Mouse (Mus musculus) lung, adult 2 months (tissue): ENCODE measurements around the gene Phyhipl. TPM values are rescaled to one million over a fixed set of nuclear protein-coding genes. Genes with fewer than 3 reads are reported as not detected.

ENCODE experiments used
- DNase-seq: peaks from one replicate; pipeline ENCODE4 v3.0.0; 2022
- H3K4me1 ChIP-seq: fragments of 200-500 bp; 2 replicates; pipeline ENCODE4 v1.6.1; 2011; ENCODE audit warnings: low read length; ENCODE audit not compliant: control insufficient read depth, insufficient read depth
- H3K4me3 ChIP-seq: fragments of 200-500 bp; replicated peaks from 2 replicates; pipeline ENCODE3; 2011; ENCODE audit warnings: low read depth, mild to moderate bottlenecking, control low read depth, low read length; ENCODE audit errors: extremely low read depth
- CTCF ChIP-seq: fragments of 200-500 bp; IDR thresholded peaks from 2 replicates; pipeline ENCODE4 v1.5.1; 2011; ENCODE audit warnings: mild to moderate bottlenecking, low read length, control low read depth; ENCODE audit not compliant: insufficient read depth
- POLR2A ChIP-seq: fragments of 200-500 bp; IDR thresholded peaks from 2 replicates; pipeline ENCODE4 v1.6.1; 2011; ENCODE audit warnings: low read depth, mild to moderate bottlenecking, control low read depth, low read length, borderline replicate concordance; ENCODE audit errors: extremely low read depth
- WGBS: fragments of 180-500 bp; shearing (Covaris S2); methylation state at CpG from one replicate; pipeline ENCODE4 v1.1.7; 2018; 5-methylcytosine and 5-hydroxymethylcytosine counted together
- polyA plus RNA-seq: library from polyadenylated mRNA; depleted of rRNA; stranded (reverse); fragments of >200 nt; gene quantifications from 2 replicates; pipeline ENCODE4 v1.2.3, GENCODE M21; 2012

The Phyhipl gene
- polyA plus RNA-seq, 1 experiment = 0.11 TPM

- Histone ChIP-seq H3K4me1 (peaks cover 2% of the 10 kb centered on the region; the same call in 1 of the 2 replicates), H3K4me3 (no peak overlapping the region)
- TF ChIP-seq POLR2A = no peak
- no peak for TF ChIP-seq CTCF
- WGBS = 75% methylated on average over 10 of the region's 10 CpGs
- no peak for DNase-seq
Observed at GRCm38 (mm10) chr10:70537694-70538093, 118.1 kb downstream of the Phyhipl start.

- no peak for DNase-seq
- no peak overlapping the region for H3K4me3 ChIP-seq
- peaks cover 2% of the 10 kb centered on the region; the same call in 1 of the 2 replicates for H3K4me1 ChIP-seq
- 91% methylated on average over 12 of the region's 12 CpGs for WGBS
- TF ChIP-seq POLR2A = no peak
- TF ChIP-seq CTCF = no peak
Observed at GRCm38 (mm10) chr10:70535401-70535800, 120.4 kb downstream of the Phyhipl start.

- TF ChIP-seq POLR2A (no peak), CTCF (no peak)
- Histone ChIP-seq H3K4me1 (peaks cover 2% of the 10 kb centered on the region; the same call in 1 of the 2 replicates), H3K4me3 (no peak overlapping the region)
- 93% methylated on average over 10 of the region's 10 CpGs for WGBS
- no peak for DNase-seq
Observed at GRCm38 (mm10) chr10:70534571-70534970, 121.2 kb downstream of the Phyhipl start.

GRCm38 (mm10) chr10:70533986-70534385 is 121.8 kb downstream of the Phyhipl start:
- no peak for TF ChIP-seq POLR2A
- DNase-seq = no peak
- Histone ChIP-seq H3K4me1 (peaks cover 2% of the 10 kb centered on the region; the same call in 1 of the 2 replicates), H3K4me3 (no peak overlapping the region)
- 77% methylated on average over 12 of the region's 12 CpGs for WGBS

GRCm38 (mm10) chr10:70533301-70533781 is 122.4 kb downstream of the Phyhipl start:
- Histone ChIP-seq H3K4me3 (no peak overlapping the region), H3K4me1 (peaks cover 2% of the 10 kb centered on the region; the same call in 1 of the 2 replicates)
- TF ChIP-seq POLR2A (no peak), CTCF (no peak)
- WGBS = 62% methylated on average over 8 of the region's 8 CpGs
- no peak for DNase-seq

- H3K4me3 ChIP-seq = no peak overlapping the region
- peaks cover 2% of the 10 kb centered on the region; the same call in 1 of the 2 replicates for H3K4me1 ChIP-seq
- DNase-seq = no peak
- WGBS = 82% methylated on average over 9 of the region's 9 CpGs
- TF ChIP-seq CTCF (no peak), POLR2A (no peak)
Observed at GRCm38 (mm10) chr10:70532249-70532648, 123.5 kb downstream of the Phyhipl start.

- TF ChIP-seq CTCF = no peak
- TF ChIP-seq POLR2A = no peak
- no peak for DNase-seq
- no peak overlapping the region for H3K4me3 ChIP-seq
- H3K4me1 ChIP-seq = peaks cover 2% of the 10 kb centered on the region; the same call in 1 of the 2 replicates
- 76% methylated on average over 12 of the region's 12 CpGs for WGBS
Observed at GRCm38 (mm10) chr10:70530185-70530823, 125.5 kb downstream of the Phyhipl start.

- peaks cover 6% of the 10 kb centered on the region; the same call in 1 of the 2 replicates for H3K4me1 ChIP-seq
- 27% methylated on average over 5 of the region's 5 CpGs for WGBS
- H3K4me3 ChIP-seq = no peak overlapping the region
- no peak for DNase-seq
- TF ChIP-seq POLR2A (no peak), CTCF (no peak)
Observed at GRCm38 (mm10) chr10:70521379-70521778, 134.4 kb downstream of the Phyhipl start.

GRCm38 (mm10) chr10:70520143-70521131 is 135.3 kb downstream of the Phyhipl start:
- H3K4me3 ChIP-seq = no peak overlapping the region
- WGBS = 7% methylated on average over 38 of the region's 38 CpGs
- DNase-seq = no peak
- TF ChIP-seq POLR2A = no peak
- no peak for TF ChIP-seq CTCF
- H3K4me1 ChIP-seq = peaks cover 6% of the 10 kb centered on the region; the same call in 1 of the 2 replicates
